Mouse (Mus musculus) lung, adult 2 months (tissue): ENCODE data around the gene Nr1i3.

Experiments used
- CTCF ChIP-seq: fragments of 200-500 bp; IDR thresholded peaks from 2 replicates; pipeline ENCODE4 v1.5.1; 2011; ENCODE audit warnings: mild to moderate bottlenecking, low read length, control low read depth; ENCODE audit not compliant: insufficient read depth
- POLR2A ChIP-seq: fragments of 200-500 bp; IDR thresholded peaks from 2 replicates; pipeline ENCODE4 v1.6.1; 2011; ENCODE audit warnings: low read depth, mild to moderate bottlenecking, control low read depth, low read length, borderline replicate concordance; ENCODE audit errors: extremely low read depth

DNA sequence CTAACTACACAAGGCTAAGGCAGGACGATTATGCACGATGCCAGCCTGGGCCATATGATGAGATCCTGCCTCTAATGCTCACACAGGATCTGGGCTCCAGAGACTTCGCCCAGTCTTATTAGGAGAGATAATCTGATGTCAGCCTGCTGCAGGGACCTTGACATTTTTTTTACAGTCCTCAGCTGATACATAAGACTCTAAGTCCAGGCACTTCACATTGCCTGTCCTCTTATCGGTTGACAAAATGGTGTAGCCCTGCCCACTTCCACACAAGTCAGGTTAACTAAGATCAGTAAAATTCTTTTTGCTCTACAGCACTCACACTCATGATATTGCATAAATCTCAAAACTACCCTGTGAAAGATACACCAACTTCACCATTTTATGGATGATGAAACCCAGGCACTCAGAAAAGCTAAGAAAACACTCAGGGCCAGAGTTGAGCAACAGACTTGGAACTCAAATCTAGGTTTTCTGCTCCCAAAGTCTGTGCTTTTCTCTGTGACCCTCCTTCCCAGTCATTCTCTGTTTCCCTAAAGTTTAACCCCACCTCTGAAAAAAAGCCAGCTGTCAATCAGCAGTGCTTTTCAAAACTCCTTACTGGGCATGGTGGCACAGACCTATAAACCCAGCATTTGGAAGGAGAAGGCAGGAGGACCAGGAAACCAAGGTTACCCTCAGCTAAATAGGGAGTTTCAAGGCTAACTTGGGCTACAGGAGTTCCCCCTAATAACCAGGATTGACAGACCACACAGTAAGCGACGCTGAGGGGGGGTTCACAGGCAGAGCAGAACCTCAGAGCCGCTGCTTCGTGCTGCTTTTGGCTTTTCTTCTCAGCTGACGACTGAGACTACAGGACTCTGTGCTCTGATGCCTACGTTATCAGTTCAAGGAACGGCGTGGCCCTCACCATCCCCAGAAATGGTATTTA, 19.3 kb downstream of the Nr1i3 start:
- TF ChIP-seq CTCF, result no peak
- TF ChIP-seq POLR2A, result no peak
